Mouse (Mus musculus) CD4-positive helper T cell, adult 2 months (primary cell): ENCODE measurements at regions not wholly inside any gene's neighbourhood (a gene's known extent, or its start where the extent isn't known, plus 50 kb on each side); places are given as distances from the start of the nearest gene placed in this dataset.
"Not testable (repeated sequence)": the region's sequence is repeated elsewhere in the genome, so short reads cannot be mapped to it uniquely, and the experiment has no call there.

Source experiments
- DNase-seq: peaks from one replicate; pipeline ENCODE4 v3.0.0-alpha.2; 2012; ENCODE audit warnings: low read depth, missing footprints, low spot score

GRCm38 (mm10) chr10:91464691-91465090, 283.6 kb upstream of the Tmpo start:
- DNase-seq: no peak

- DNase-seq: no peak
Measured at GRCm38 (mm10) chr10:91447974-91448703, 267.0 kb upstream of the Tmpo start.

GRCm38 (mm10) chr10:91443321-91443720, 262.2 kb upstream of the Tmpo start:
- no peak for DNase-seq

- DNase-seq: no peak
Measured at GRCm38 (mm10) chr10:91440051-91440450, 258.9 kb upstream of the Tmpo start.

GRCm38 (mm10) chr10:91437917-91438316, 256.8 kb upstream of the Tmpo start:
- DNase-seq: no peak

GRCm38 (mm10) chr10:91436091-91436569, 255.0 kb upstream of the Tmpo start:
- DNase-seq: no peak

GRCm38 (mm10) chr10:91430281-91430680, 249.2 kb upstream of the Tmpo start:
- no peak for DNase-seq

GRCm38 (mm10) chr10:91426584-91426983, 245.5 kb upstream of the Tmpo start:
- DNase-seq: no peak

GRCm38 (mm10) chr10:91425625-91426385, 244.7 kb upstream of the Tmpo start:
- not testable (repeated sequence) for DNase-seq

- DNase-seq: no peak
Measured at GRCm38 (mm10) chr10:91424786-91425185, 243.7 kb upstream of the Tmpo start.

GRCm38 (mm10) chr10:91387255-91387654, 206.1 kb upstream of the Tmpo start:
- DNase-seq: no peak

- no peak for DNase-seq
Measured at GRCm38 (mm10) chr10:91384372-91384771, 203.3 kb upstream of the Tmpo start.

- DNase-seq: no peak
Measured at GRCm38 (mm10) chr10:91376683-91377082, 195.6 kb upstream of the Tmpo start.

- DNase-seq: no peak
Measured at GRCm38 (mm10) chr10:91367488-91367887, 186.4 kb upstream of the Tmpo start.

GRCm38 (mm10) chr10:91362587-91362986, 181.5 kb upstream of the Tmpo start:
- DNase-seq: no peak

GRCm38 (mm10) chr10:91361621-91362020, 180.5 kb upstream of the Tmpo start:
- DNase-seq: no peak

- no peak for DNase-seq
Measured at GRCm38 (mm10) chr10:91345465-91345864, 164.3 kb upstream of the Tmpo start.

- DNase-seq: no peak
Measured at GRCm38 (mm10) chr10:91342083-91342482, 161.0 kb upstream of the Tmpo start.

GRCm38 (mm10) chr10:91339361-91339760, 158.2 kb upstream of the Tmpo start:
- DNase-seq: no peak

GRCm38 (mm10) chr10:91326661-91327312, 145.7 kb upstream of the Tmpo start:
- no peak for DNase-seq

- no peak for DNase-seq
Measured at GRCm38 (mm10) chr10:91326144-91326655, 145.1 kb upstream of the Tmpo start.

GRCm38 (mm10) chr10:91321226-91321625, 140.1 kb upstream of the Tmpo start:
- DNase-seq: no peak
